Mouse (Mus musculus) brain, adult 2 months (tissue): ENCODE data around the gene Fam53b.

Source experiments
- DNase-seq: peaks from one replicate; pipeline ENCODE4 v3.0.0; 2011; ENCODE audit warnings: low read depth, low spot score

Fam53b gene

GRCm38 (mm10) chr7:132813416-132814088, at the start of gene Fam53b:
Gene Fam53b (minus strand): TSS chr7:132813886.
- peak; percentile 90 for DNase-seq

GRCm38 (mm10) chr7:132859042-132859958, 45.6 kb upstream of the Fam53b start, which contains the start of gene Abraxas2:
Gene Abraxas2 (plus strand): TSS chr7:132859225.
- DNase-seq, result peak; percentile 96

DNA sequence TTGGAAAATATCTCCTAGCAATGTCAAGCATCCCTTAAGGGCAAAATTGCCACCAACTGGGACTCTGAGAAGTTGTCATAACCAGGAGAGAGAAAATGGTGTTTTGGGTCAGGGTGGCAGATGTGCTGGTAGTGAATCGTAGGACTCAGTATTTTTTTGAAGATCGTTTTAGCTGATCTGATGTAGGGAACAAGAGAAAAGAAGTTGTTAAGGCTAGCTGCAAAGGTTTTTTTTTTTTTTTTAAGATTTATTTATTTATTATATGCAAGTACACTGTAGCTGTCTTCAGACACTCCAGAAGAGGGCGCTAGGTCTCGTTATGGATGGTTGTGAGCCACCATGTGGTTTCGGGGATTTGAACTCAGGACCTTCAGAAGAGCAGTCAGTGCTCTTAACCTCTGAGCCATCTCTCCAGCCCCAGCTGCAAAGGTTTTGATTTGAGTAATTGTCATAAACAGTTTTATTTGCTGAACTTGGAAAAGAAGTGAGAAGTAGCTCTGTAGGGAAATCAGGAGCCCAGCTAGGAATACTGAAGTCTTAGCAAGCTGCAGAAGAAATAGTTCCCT, 44.4 kb upstream of the Fam53b start:
- DNase-seq, result peak; percentile 10

DNA sequence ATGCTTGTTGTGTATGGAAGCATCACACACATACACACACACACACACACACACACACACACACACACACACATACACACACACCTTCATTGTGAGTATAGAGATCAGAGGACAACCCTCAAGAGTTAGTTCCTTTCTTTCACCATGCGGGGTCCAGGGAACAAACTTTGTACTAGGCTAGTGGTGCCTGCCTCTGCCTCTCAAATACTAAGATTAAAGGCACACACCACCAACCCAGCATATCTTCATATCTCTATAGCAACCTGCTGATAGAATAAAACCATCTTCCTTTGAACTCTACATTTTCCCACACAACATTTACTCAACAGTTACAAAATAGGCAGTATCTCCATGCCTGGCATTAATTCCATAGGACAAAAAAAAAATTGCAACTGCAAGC, 42.4 kb upstream of the Fam53b start:
- no peak for DNase-seq

GRCm38 (mm10) chr7:132853946-132854345, 40.3 kb upstream of the Fam53b start:
- no peak for DNase-seq

DNA sequence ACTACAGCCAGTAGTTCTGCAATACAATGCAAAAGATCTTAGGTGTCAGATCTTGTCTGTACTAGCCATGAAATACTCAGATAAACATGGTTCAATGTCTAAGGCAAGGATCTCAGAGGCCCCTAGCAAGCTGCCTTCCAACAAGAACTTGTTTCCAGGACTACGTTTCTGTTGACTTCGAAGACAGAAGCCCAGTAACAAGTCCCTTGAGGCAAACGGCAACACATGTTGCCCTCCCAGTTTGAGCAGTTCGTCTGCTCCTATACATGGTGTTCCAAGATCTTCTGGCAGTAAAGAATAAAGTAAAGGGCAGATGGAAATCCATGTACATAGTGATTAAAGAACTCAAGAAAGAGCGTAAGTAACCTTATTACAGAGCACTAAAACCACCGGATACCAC, 39.7 kb upstream of the Fam53b start:
- DNase-seq, result no peak

DNA sequence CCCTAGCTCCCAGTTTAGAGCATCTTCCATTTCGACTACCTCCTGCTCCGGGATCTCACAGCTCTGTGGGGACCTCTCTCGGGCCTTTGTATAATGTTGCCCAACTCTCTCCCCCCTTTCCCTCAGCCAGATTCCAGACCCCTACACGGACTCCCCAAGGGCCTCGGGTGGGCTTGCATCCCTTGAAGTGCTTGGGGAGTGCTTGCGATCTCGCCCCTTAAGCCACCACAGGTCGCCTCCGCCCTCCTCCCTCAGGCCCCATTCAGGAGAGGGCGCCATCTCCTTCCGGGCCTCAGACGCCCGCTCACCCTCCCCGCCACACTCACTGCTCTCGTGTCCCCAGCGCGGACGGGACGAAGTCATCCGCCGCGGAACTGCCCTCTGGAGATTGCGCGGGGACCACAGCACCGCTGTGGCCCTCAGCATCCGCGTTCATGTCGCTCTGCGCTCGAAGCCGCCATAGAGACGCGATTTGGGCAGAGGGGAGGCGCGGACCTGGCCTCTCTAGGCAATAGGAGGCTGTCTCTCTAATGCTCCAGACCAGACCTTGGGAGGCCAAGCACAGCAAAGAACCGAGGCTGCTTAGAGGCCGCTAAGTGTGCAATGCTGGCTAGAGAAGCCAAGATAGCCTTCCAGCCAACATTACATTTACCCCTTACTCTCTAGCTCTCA, 38.6 kb upstream of the Fam53b start, which contains the start of gene Eef1akmt2:
TSS of gene Eef1akmt2 (minus strand) at position 501 of the 672 bp plus-strand sequence.
- peak; percentile 96 for DNase-seq

DNA sequence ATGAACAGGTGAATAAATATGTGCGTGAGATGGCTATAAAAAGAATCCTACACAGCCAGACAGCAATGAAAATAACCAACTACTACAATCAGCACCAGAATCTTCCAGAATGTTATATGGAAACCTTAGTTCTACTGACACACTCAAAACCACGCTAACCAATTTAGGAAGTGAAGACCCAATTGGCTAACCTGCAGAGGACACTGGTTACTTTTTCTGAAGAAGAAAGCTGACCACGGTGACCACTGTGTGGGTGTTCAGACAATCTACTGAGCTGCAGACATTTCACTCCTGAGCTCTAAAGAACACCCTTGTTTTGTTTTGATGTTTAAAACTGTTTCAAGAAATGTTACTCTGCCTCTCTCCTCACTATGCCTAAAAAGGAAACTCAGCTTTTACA, 29.5 kb upstream of the Fam53b start:
- no peak for DNase-seq

DNA sequence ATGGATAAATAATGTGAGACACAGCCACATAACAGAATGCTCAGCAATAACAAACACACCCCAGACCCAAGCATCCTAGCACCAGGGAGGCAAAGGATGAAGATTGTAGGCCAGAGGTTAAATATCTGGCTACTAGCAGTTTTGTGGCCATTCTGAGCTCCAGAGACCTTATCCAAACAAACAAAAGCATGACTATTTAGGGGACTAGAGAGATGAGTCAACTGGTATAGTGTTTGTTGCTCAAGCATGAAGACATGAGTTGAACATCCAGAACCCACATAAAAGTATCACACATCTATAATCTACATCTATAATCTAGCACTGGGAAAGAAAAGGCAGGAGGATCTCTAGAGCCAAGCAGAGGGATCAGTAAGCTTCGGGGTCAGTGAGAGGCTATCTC, 28.8 kb upstream of the Fam53b start:
- DNase-seq, result no peak

- DNase-seq, result peak; percentile 21
Measured at GRCm38 (mm10) chr7:132841287-132841686, 27.6 kb upstream of the Fam53b start.

DNA sequence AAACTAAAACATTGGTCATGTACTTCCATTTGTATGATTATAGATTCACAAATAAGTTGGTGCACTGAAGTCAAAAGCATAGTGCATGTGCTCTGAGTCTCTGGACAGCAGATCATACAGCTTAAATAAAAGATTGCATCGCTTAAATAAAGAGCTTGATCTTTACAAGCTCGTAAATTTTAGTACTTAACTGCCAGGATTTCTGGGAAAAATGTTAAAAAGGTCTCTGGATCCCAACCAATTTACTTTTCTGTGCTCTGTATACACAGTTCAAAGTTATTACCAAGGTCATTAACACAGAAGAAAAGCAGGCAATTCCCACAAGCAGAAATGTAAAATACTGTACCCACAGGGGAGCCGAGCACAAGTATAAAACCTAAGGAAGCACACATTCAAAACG, 17.3 kb upstream of the Fam53b start:
- no peak for DNase-seq

DNA sequence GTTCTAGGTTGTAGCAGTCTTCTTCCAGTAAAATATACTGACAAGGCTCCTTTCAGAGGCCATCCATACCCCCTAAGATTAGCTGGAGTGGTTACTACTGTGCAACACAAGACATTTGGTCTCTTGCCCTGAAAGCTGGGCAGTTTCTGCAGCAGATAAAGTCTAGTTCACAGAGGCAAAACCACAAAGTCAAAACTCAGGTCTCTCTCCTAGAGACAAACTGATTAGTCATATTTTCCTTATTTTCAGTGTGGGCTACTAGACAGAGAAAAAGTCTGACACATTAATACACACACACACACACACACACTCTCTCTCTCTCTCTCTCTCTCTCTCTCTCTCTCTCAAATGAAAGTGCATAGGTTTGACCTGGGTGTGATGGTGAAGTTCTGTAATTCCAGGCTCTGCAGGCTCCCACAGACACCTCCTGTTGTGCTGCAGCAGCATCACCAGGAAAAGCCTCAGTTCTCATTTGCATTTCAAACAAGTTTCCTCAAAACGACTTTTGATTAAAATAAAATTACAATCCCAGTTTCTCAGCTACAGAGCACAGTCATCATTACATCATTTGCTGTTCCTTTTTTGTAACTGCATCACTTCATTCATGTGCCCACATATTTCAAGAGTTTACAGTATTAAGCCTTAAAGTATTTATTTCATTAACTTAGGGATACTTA, 10.8 kb upstream of the Fam53b start:
- DNase-seq, result peak; percentile 63

DNA sequence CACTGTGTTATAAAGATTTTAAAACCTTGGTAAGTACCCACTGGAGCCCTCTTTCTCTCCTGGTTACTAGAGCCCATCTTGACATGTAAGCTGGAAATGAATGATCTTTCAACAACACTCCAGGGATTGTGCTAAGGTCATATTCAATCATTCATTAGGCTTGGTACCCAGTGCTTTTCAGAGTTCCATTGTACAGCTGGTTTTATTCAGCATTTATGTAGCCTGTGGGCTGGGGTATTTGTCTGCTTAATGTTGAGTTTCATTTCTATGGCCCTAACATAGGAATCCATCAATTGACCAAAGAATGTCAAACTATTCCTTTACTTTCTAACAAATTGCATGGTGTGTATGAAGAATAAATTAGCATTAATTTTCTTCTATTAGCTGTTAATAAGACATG, 10.1 kb upstream of the Fam53b start:
- no peak for DNase-seq

GRCm38 (mm10) chr7:132820692-132821091, 7.0 kb upstream of the Fam53b start:
- DNase-seq, result no peak

DNA sequence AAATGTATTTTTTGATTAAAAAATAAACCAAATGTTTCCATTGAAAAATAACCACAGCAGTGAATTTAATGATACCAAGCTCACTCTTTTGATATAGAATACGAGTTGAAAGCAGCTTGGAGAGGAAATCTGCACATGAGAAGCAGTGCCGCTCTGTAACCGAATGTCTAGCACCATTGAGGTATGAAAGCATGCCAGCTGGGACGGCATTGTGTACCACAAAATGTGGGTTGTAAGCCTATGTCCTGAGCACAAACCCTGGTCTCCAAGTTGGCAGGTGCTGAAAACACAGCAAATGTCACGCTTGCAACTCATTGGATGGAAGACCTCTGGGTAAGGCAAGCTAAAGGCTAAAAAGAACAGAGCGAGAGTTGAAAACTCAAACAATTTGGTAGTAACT, 3.4 kb upstream of the Fam53b start:
- no peak for DNase-seq

GRCm38 (mm10) chr7:132816528-132816927, 2.8 kb upstream of the Fam53b start:
- no peak for DNase-seq

DNA sequence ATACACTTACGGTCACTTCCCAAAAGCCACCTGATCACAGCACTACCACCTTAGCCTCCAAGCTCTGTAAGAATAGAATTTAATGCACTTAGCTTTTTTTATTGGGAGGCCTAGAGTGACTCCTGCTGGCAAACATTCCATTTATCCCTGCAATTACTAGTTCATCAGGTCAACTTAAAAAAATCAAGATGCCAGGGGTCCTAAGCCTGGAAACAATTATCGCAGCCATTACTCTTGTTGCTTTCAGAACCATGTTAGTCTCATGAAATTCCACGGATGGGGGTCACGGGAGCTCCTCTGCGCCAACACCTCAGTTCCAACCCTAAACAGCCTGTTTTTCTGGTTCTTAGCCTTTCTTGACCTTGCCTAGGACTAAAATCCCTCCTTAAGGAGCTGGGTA, 1.4 kb upstream of the Fam53b start:
- no peak for DNase-seq

DNA sequence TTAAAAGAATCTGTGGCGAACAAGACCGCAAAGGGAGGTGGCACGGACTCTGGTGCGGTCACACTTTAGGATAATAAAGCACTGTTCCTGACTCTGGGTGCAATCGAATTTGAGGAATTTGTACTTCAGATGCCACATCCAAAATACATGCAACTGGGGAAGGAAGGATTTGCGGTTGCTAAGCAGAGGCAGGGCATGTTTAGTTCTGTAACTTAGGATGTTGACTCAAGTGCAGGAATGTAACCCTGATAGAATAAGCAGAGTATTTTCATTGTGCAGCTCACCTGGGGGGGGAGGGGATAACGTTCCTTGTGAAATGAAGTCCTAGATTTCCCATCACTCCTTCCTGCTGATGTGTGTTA, 384 bp upstream of the Fam53b start:
- no peak for DNase-seq

DNA sequence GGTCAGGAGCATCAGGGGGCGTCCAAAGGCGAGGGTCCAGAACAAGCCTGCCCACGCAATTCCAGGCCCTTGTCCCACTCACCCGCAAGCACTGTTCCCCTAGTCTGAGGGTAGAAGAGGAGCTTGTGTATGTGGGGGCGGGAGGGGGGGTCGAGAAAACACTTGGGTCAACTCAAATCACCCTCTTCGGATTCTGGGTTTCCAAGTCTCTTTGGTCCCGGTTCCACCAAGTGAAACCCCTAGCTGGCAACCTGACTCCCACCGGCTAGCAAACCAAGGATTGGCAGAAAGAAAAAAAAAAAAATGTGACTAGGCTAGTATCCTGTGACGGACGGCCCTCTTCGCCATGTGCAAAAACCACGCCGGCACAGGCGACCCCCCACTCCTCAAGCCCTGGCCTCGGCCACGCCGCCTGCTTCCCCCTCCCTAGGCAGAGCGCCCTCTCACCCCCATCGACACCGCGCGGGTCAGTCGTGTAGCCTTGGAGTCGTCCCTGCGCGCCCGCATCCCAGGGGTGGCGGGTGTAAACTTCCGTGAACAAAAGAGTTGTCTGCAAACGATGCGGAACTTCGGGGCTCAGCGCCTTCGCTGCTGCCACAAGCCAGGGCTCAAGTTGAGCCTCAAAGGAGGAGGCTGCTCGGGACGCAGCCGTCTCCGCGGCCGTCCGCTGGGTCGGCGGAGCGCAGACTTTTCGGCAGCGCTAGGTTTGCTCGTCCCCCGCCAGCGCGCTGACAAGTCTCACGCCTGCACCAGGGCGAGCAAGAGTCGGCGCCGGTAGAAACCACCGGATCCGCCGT, 869 bp downstream of the Fam53b start:
- peak; percentile 66 for DNase-seq
